Mouse (Mus musculus) spleen, adult 2 months (tissue): ENCODE measurements around the gene Bcam. TPM values are rescaled to one million over a fixed set of nuclear protein-coding genes. Genes with fewer than 3 reads are reported as not detected.
A peak's percentile ranks its signal among the peaks of the same experiment; 100 is the strongest.

Source experiments
- DNase-seq, 2 experiments: peaks; one replicate each; pipeline versions ENCODE4 v3.0.0 to v3.0.0-alpha.2; 2012 to 2021; ENCODE audit warnings: low spot score in 2 of 2, low read depth in 1 of 2
- H3K27ac ChIP-seq: fragments of 200-500 bp; 2 replicates; pipeline ENCODE4 v1.5.1; 2012; ENCODE audit warnings: low read length, inconsistent platforms; ENCODE audit not compliant: insufficient read depth
- H3K27me3 ChIP-seq: fragments of 200-500 bp; 2 replicates; pipeline ENCODE4 v1.6.1; 2012; ENCODE audit warnings: mild to moderate bottlenecking, moderate library complexity, low read length, inconsistent platforms; ENCODE audit not compliant: control insufficient read depth, insufficient read depth
- H3K36me3 ChIP-seq: fragments of 200-500 bp; 2 replicates; pipeline ENCODE4 v1.6.1; 2012; ENCODE audit warnings: mild to moderate bottlenecking, low read length, inconsistent platforms; ENCODE audit not compliant: control insufficient read depth, insufficient read depth
- H3K4me1 ChIP-seq: fragments of 200-500 bp; 2 replicates; pipeline ENCODE4 v1.6.1; 2011; ENCODE audit warnings: inconsistent platforms; ENCODE audit not compliant: control insufficient read depth, insufficient read depth, insufficient read length
- H3K4me3 ChIP-seq: fragments of 200-500 bp; 2 replicates; pipeline ENCODE4 v1.5.1; 2011; ENCODE audit warnings: mild to moderate bottlenecking, inconsistent platforms; ENCODE audit not compliant: insufficient read depth, insufficient read length; ENCODE audit errors: extremely low read depth
- CTCF ChIP-seq: fragments of 200-500 bp; IDR thresholded peaks from 2 replicates; pipeline ENCODE4 v1.5.1; 2011; ENCODE audit warnings: mild to moderate bottlenecking, inconsistent platforms; ENCODE audit not compliant: insufficient read depth, insufficient read length, insufficient replicate concordance; ENCODE audit errors: extremely low read depth
- POLR2A ChIP-seq: fragments of 200-500 bp; IDR thresholded peaks from 2 replicates; pipeline ENCODE4 v1.6.1; 2011; ENCODE audit warnings: low read depth, low read length, inconsistent platforms
- WGBS: fragments of 180-500 bp; shearing (Covaris S2); methylation state at CpG from one replicate; pipeline ENCODE4 v1.1.7; 2018; 5-methylcytosine and 5-hydroxymethylcytosine counted together
- polyA plus RNA-seq: library from polyadenylated mRNA; depleted of rRNA; stranded (reverse); fragments of >200 nt; gene quantifications from 2 replicates; pipeline ENCODE4 v1.2.3, GENCODE M21; 2012; rRNA removed

Bcam gene
- 30.1 and 39.8 TPM in 2 replicates for polyA plus RNA-seq

GRCm38 (mm10) chr7:19770984-19771391 is at the start of gene Bcam:
Bcam (minus strand) TSS chr7:19771016.
- 62% methylated on average over 9 of the region's 9 CpGs for WGBS
- H3K4me3 ChIP-seq, result peak within 1 kb of the TSS; percentile 42; the same call in 1 of the 2 replicates
- peaks cover 8% of the 10 kb centered on the region for H3K4me1 ChIP-seq
- no peaks in the 10 kb centered on the region for H3K36me3 ChIP-seq
- H3K27me3 ChIP-seq, result peaks cover 15% of the 10 kb centered on the region
- no peak for DNase-seq
- TF ChIP-seq POLR2A (no peak), CTCF (no peak)
- H3K27ac ChIP-seq, result no peak within 1 kb of the TSS

GRCm38 (mm10) chr7:19818875-19819274 is 48.1 kb upstream of the Bcam start:
- WGBS, result 75% methylated on average over 7 of the region's 7 CpGs
- TF ChIP-seq CTCF (no peak), POLR2A (no peak)
- H3K4me3 ChIP-seq, result no peak overlapping the region
- 0 out of 2 replicates have a peak, but pooled peaks cover 2% of the 10 kb centered on the region for H3K36me3 ChIP-seq
- H3K27ac ChIP-seq, result peak overlapping the region; percentile 21; the same call in 1 of the 2 replicates
- peaks cover 51% of the 10 kb centered on the region for H3K4me1 ChIP-seq
- no peak for DNase-seq
- no peaks in the 10 kb centered on the region for H3K27me3 ChIP-seq

- WGBS, result 80% methylated on average over 5 of the region's 5 CpGs
- DNase-seq, result no peak
- Histone ChIP-seq H3K36me3 (0 out of 2 replicates have a peak, but pooled peaks cover 2% of the 10 kb centered on the region), H3K27ac (peak overlapping the region; percentile 85), H3K4me3 (no peak overlapping the region), H3K27me3 (no peaks in the 10 kb centered on the region), H3K4me1 (peaks cover 51% of the 10 kb centered on the region)
- TF ChIP-seq POLR2A, result no peak
- no peak for TF ChIP-seq CTCF
Observed at GRCm38 (mm10) chr7:19818440-19818839, 47.6 kb upstream of the Bcam start.

GRCm38 (mm10) chr7:19817382-19818105 is 46.7 kb upstream of the Bcam start:
- DNase-seq, result peak; percentile 90 to 95
- Histone ChIP-seq H3K4me3 (peak overlapping the region; percentile 60; the same call in 1 of the 2 replicates), H3K27me3 (no peaks in the 10 kb centered on the region), H3K27ac (peak overlapping the region; percentile 91), H3K4me1 (peaks cover 52% of the 10 kb centered on the region), H3K36me3 (0 out of 2 replicates have a peak, but pooled peaks cover 2% of the 10 kb centered on the region)
- WGBS, result 8% methylated on average over 15 of the region's 15 CpGs
- TF ChIP-seq POLR2A (peak; percentile 20; the same call in 1 of the 2 replicates), CTCF (no peak)

DNA sequence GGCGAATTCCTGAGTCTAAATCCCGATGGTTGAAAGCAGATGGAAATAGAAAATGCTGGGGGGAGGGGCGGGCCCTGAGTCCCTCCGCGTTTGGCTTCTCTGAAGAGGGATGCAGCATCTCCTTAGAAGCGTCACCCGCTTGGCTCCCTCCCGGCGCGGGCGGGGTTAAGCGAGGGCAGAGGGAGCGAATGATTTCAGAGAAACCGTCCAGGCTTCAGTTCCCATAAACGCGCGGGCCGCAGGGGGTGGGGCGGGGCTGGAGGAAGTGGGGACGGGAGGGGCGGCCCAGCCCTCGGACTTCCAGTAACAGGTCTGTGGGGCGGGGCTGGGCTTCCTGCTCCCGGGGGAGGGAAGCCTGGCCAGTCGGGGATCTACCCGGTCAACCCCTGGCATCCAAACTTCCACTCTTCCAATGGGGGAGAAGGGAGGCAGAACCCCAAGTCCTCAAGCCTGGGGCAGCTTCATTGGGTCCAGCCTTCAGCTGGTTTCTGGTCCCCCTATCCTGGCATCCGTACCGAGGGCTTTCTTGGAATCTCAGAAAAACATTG is 45.5 kb upstream of the Bcam start:
- Histone ChIP-seq H3K27ac (peak overlapping the region; percentile 91), H3K36me3 (peaks cover 7% of the 10 kb centered on the region; the same call in 1 of the 2 replicates), H3K27me3 (no peaks in the 10 kb centered on the region), H3K4me1 (peaks cover 48% of the 10 kb centered on the region), H3K4me3 (peak overlapping the region; percentile 60)
- peak; percentile 63 to 93 for DNase-seq
- under 1% methylated on average over 27 of the region's 28 CpGs for WGBS
- TF ChIP-seq CTCF (no peak), POLR2A (no peak)

GRCm38 (mm10) chr7:19815296-19816223 is 44.7 kb upstream of the Bcam start:
- peak in 1 of 2 experiments; percentile 46 for DNase-seq
- H3K27ac ChIP-seq, result peak overlapping the region; percentile 90
- no peaks in the 10 kb centered on the region for H3K27me3 ChIP-seq
- H3K4me3 ChIP-seq, result peak overlapping the region; percentile 60
- peaks cover 48% of the 10 kb centered on the region for H3K4me1 ChIP-seq
- 31% methylated on average over 17 of the region's 17 CpGs for WGBS
- TF ChIP-seq POLR2A, result no peak
- TF ChIP-seq CTCF, result no peak
- H3K36me3 ChIP-seq, result peaks cover 13% of the 10 kb centered on the region
